Mouse (Mus musculus): ENCODE results near the gene Rfx4.

- TF ChIP-seq GATA1 (IDR thresholded peaks at IDR 0.05; ENCODE audit: low read length) (no peak), TAL1 (IDR thresholded peaks at IDR 0.05; ENCODE audit: low read length) (no peak)
Observed at GRCm38 (mm10) chr10:84950384-84950783, 194.5 kb downstream of the Rfx4 start.
